Mouse (Mus musculus): ENCODE data around the gene Rtl10. TPM values are rescaled to one million over a fixed set of nuclear protein-coding genes. Genes with fewer than 3 reads are reported as not detected.

The Rtl10 gene
- total RNA-seq, 1 experiment, result 6.7 TPM

GRCm38 (mm10) chr16:18453846-18454245 lies 44.9 kb upstream of the Rtl10 start:
- no peak for DNase-seq (ENCODE audit: low read depth, low spot score)
- H3K9me3 ChIP-seq (ENCODE audit: control insufficient read depth, insufficient read depth, low read depth, low read length), result no peaks in the 10 kb centered on the region
- no peak overlapping the region for H3K4me3 ChIP-seq (ENCODE audit: insufficient read depth in 1 of 2, low read depth in 1 of 2, low read length in 2 of 2, poor library complexity in 1 of 2, severe bottlenecking in 1 of 2)
- no peaks in the 10 kb centered on the region; the same call in 1 of the 2 replicates for H3K36me3 ChIP-seq (ENCODE audit: control insufficient read depth, insufficient read depth, low read length, poor library complexity, severe bottlenecking)
- TF ChIP-seq MAFK (IDR thresholded peaks at IDR 0.05; ENCODE audit: insufficient read depth, low read depth, low read length), result no peak
- no peak for TF ChIP-seq HCFC1 (IDR thresholded peaks at IDR 0.05; ENCODE audit: borderline replicate concordance, insufficient read depth, low read length)
- no peak for TF ChIP-seq ZC3H11A (IDR thresholded peaks at IDR 0.05; ENCODE audit: borderline replicate concordance, low read depth, low read length)
- no peak for TF ChIP-seq ZNF384 (IDR thresholded peaks at IDR 0.05; ENCODE audit: low read depth, low read length)
- H3K27ac ChIP-seq (ENCODE audit: insufficient read depth, low read depth, low read length, poor library complexity, severe bottlenecking), result no peak overlapping the region
- in situ Hi-C loops (cut with MboI; ENCODE audit: low sequenced_read_pairs in 2 of 2, unreplicated experiment in 2 of 2), result no loop called here
- H3K9ac ChIP-seq (ENCODE audit: insufficient read depth, low read depth, low read length, poor library complexity, severe bottlenecking), result no peak overlapping the region
- H3K4me1 ChIP-seq (ENCODE audit: control insufficient read depth in 2 of 2, insufficient read depth in 2 of 2, low read length in 2 of 2, poor library complexity in 1 of 2), result no peaks in the 10 kb centered on the region; a peak in 1 of 4 replicates

GRCm38 (mm10) chr16:18455407-18455806 lies 43.3 kb upstream of the Rtl10 start:
- in situ Hi-C loops (cut with MboI; ENCODE audit: low sequenced_read_pairs in 2 of 2, unreplicated experiment in 2 of 2), result no loop called here
- peaks cover 4 to 9% of the 10 kb centered on the region in 2 experiments; a peak in 2 of 4 replicates for H3K4me1 ChIP-seq (ENCODE audit: control insufficient read depth in 2 of 2, insufficient read depth in 2 of 2, low read length in 2 of 2, poor library complexity in 1 of 2)

GRCm38 (mm10) chr16:18458661-18459060 lies 40.0 kb upstream of the Rtl10 start:
- DNase-seq (ENCODE audit: low read depth, low spot score), result no peak
- H3K4me1 ChIP-seq (ENCODE audit: control insufficient read depth in 2 of 2, insufficient read depth in 2 of 2, low read length in 2 of 2, poor library complexity in 1 of 2), result peaks cover 8 to 23% of the 10 kb centered on the region in 2 experiments
- H3K27ac ChIP-seq (ENCODE audit: insufficient read depth, low read depth, low read length, poor library complexity, severe bottlenecking), result no peak overlapping the region
- in situ Hi-C loops (cut with MboI; ENCODE audit: low sequenced_read_pairs in 2 of 2, unreplicated experiment in 2 of 2), result no loop called here
- no peaks in the 10 kb centered on the region for H3K9me3 ChIP-seq (ENCODE audit: control insufficient read depth, insufficient read depth, low read depth, low read length)
- no peak overlapping the region for H3K9ac ChIP-seq (ENCODE audit: insufficient read depth, low read depth, low read length, poor library complexity, severe bottlenecking)
- TF ChIP-seq CHD2 (IDR thresholded peaks at IDR 0.05; ENCODE audit: low read depth, low read length) (no peak), HCFC1 (IDR thresholded peaks at IDR 0.05; ENCODE audit: borderline replicate concordance, insufficient read depth, low read length) (no peak), ZNF384 (IDR thresholded peaks at IDR 0.05; ENCODE audit: low read depth, low read length) (no peak), ZC3H11A (IDR thresholded peaks at IDR 0.05; ENCODE audit: borderline replicate concordance, low read depth, low read length) (no peak), MAFK (IDR thresholded peaks at IDR 0.05; ENCODE audit: insufficient read depth, low read depth, low read length) (no peak)
- no peak overlapping the region for H3K4me3 ChIP-seq (ENCODE audit: insufficient read depth in 1 of 2, low read depth in 1 of 2, low read length in 2 of 2, poor library complexity in 1 of 2, severe bottlenecking in 1 of 2)
- H3K36me3 ChIP-seq (ENCODE audit: control insufficient read depth, insufficient read depth, low read length, poor library complexity, severe bottlenecking), result no peaks in the 10 kb centered on the region; the same call in 1 of the 2 replicates

More at GRCm38 (mm10) chr16:18455407-18455806, 43.3 kb upstream of the Rtl10 start:
- H3K27ac ChIP-seq (ENCODE audit: insufficient read depth, low read depth, low read length, poor library complexity, severe bottlenecking), result no peak overlapping the region
- H3K36me3 ChIP-seq (ENCODE audit: control insufficient read depth, insufficient read depth, low read length, poor library complexity, severe bottlenecking), result no peaks in the 10 kb centered on the region; the same call in 1 of the 2 replicates
- DNase-seq (ENCODE audit: low read depth, low spot score), result no peak
- no peaks in the 10 kb centered on the region for H3K9me3 ChIP-seq (ENCODE audit: control insufficient read depth, insufficient read depth, low read depth, low read length)
- H3K9ac ChIP-seq (ENCODE audit: insufficient read depth, low read depth, low read length, poor library complexity, severe bottlenecking), result no peak overlapping the region
- TF ChIP-seq CHD2 (IDR thresholded peaks at IDR 0.05; ENCODE audit: low read depth, low read length), result no peak
- H3K4me3 ChIP-seq (ENCODE audit: insufficient read depth in 1 of 2, low read depth in 1 of 2, low read length in 2 of 2, poor library complexity in 1 of 2, severe bottlenecking in 1 of 2), result no peak overlapping the region

GRCm38 (mm10) chr16:18459335-18459954 lies 39.3 kb upstream of the Rtl10 start:
- H3K4me1 ChIP-seq (ENCODE audit: control insufficient read depth in 2 of 2, insufficient read depth in 2 of 2, low read length in 2 of 2, poor library complexity in 1 of 2), result peaks cover 8 to 23% of the 10 kb centered on the region in 2 experiments
- peak overlapping the region in 1 of 2 experiments; percentile 23; a peak in 1 of 4 replicates for H3K4me3 ChIP-seq (ENCODE audit: insufficient read depth in 1 of 2, low read depth in 1 of 2, low read length in 2 of 2, poor library complexity in 1 of 2, severe bottlenecking in 1 of 2)
- H3K9ac ChIP-seq (ENCODE audit: insufficient read depth, low read depth, low read length, poor library complexity, severe bottlenecking), result no peak overlapping the region

More at GRCm38 (mm10) chr16:18459335-18459954, 39.3 kb upstream of the Rtl10 start:
- DNase-seq (ENCODE audit: low read depth, low spot score), result no peak
- H3K9me3 ChIP-seq (ENCODE audit: control insufficient read depth, insufficient read depth, low read depth, low read length), result no peaks in the 10 kb centered on the region
- no peak overlapping the region for H3K27ac ChIP-seq (ENCODE audit: insufficient read depth, low read depth, low read length, poor library complexity, severe bottlenecking)
- TF ChIP-seq MAFK (IDR thresholded peaks at IDR 0.05; ENCODE audit: insufficient read depth, low read depth, low read length), result no peak
- no peak for TF ChIP-seq CHD2 (IDR thresholded peaks at IDR 0.05; ENCODE audit: low read depth, low read length)
- TF ChIP-seq ZC3H11A (IDR thresholded peaks at IDR 0.05; ENCODE audit: borderline replicate concordance, low read depth, low read length), result no peak
- TF ChIP-seq ZNF384 (IDR thresholded peaks at IDR 0.05; ENCODE audit: low read depth, low read length), result no peak
- no peak for TF ChIP-seq HCFC1 (IDR thresholded peaks at IDR 0.05; ENCODE audit: borderline replicate concordance, insufficient read depth, low read length)
- H3K36me3 ChIP-seq (ENCODE audit: control insufficient read depth, insufficient read depth, low read length, poor library complexity, severe bottlenecking), result no peaks in the 10 kb centered on the region; the same call in 1 of the 2 replicates
- in situ Hi-C loops (cut with MboI; ENCODE audit: low sequenced_read_pairs in 2 of 2, unreplicated experiment in 2 of 2), result no loop called here

All from ES-E14 (cell line).